Mouse (Mus musculus) frontal cortex, postnatal 25 days (tissue): ENCODE data around the gene Gm10487.
"Not testable (repeated sequence)": the region's sequence is repeated elsewhere in the genome, so short reads cannot be mapped to it uniquely, and the experiment has no call there.

ENCODE experiments used
- DNase-seq, 2 experiments: peaks; one replicate each; pipeline ENCODE4 v3.0.0; 2022; ENCODE audit warnings: low spot score in 2 of 2

The Gm10487 gene

GRCm38 (mm10) chrX:30843369-30843768, at the start of gene Gm10487:
Gm10487 (minus strand) TSS chrX:30843469.
- DNase-seq = not testable (repeated sequence)
